Mouse (Mus musculus): ENCODE results near the gene Pim3.

Gene Pim3

DNA sequence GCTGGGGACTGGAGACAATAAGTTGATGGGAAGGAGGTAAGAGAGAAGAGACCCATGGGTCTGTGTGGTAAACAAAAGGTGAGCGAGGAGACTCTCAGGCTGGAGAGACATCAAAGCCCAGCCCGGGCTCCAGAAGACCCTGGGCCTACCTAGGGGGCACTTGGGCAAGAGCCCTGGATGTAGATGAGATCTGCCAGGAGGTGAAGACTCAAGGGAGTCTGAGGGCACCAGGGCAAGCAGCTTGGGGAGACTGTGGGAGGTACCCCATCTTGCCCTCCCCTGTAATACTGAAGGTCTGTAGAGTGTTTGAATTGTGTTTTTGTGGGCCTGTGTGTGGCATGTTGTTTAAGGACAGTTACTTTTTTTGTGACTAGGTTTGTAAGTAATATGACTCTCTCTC, 3.3 kb upstream of the Pim3 start:
- DNase-seq, result no peak

DNA sequence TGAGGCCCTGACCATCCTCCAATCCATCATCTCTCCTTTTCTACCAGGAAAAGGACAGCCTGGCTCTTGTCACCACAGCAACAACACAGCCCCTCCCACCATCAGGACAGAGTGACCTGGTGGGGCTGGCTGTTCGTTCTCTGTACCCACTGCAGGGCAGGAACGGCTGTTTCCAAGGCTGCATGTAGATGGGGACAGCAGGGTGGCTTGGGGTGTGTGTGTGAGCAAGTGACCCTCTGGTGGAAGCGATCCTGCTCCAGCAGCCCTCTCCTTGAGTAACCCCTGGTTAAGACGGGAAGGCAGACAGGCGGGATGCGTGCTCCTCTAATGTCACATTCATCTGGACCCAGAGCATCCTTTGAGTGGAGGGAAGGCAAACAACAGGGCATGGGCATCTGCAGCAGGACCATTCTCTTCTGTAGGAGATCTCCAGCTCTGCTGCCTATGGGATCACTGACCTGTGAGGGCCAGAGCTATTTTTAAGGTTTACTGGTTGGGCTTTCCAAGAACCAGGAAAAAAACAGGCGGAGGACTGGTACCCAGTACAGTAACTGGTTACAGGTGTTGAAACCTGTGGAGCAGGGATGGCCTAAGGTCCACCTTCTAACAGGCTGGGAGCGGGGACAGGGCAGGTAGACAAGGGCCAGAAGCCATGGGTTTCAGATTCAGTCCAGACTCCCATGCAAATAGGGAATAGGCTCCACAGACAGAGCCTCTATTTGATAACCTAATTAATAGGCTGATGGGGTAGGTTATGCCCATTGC, 2.6 kb upstream of the Pim3 start:
- no peak for DNase-seq

DNA sequence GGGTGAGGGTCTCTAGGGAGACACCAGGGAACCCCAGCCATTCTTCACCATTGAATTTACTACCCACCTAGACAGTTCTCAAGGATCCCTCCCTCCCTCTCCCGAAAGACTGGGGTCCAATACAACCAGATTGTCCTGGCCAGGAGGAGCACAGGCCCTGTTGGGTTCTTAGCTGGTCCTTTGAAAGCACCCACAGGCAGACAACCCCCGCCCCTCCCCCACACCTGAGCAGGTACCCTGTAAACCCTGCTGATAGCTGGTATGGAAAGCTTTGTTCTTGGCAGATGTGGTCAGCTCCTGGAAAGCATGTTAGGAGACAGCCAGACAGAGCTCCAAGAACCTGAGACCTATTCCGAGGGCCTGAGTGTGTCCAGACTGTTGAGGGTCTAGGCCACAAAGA, 1.2 kb upstream of the Pim3 start:
- DNase-seq, result no peak

DNA sequence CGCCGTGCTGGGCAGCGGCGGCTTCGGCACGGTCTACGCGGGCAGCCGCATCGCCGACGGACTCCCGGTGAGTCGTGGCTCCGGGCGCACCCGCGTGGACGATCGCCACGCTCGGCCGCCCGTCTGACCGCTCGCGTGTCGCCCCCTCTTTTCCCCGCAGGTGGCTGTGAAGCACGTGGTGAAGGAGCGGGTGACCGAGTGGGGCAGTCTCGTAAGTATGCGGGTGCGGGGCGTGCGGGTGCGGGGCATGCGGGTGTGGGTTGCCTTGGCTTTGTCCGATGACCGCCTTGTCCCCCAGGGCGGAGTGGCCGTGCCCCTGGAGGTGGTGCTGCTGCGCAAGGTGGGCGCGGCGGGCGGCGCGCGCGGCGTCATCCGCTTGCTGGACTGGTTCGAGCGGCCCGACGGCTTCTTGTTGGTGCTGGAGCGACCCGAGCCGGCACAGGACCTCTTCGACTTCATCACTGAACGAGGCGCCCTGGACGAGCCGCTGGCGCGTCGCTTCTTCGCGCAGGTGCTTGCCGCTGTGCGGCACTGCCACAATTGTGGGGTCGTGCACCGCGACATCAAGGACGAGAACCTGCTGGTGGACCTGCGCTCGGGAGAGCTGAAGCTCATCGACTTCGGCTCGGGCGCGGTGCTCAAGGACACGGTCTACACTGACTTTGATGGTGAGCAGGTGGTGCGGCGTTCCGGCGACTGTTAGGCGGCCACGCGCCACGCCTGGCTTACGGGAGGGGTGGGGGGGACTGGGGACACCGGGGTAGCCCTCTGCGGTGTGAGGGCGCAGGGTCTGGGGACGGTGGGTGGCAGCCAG, 1.1 kb downstream of the Pim3 start:
- DNase-seq, result peak; percentile 73 to 81

DNA sequence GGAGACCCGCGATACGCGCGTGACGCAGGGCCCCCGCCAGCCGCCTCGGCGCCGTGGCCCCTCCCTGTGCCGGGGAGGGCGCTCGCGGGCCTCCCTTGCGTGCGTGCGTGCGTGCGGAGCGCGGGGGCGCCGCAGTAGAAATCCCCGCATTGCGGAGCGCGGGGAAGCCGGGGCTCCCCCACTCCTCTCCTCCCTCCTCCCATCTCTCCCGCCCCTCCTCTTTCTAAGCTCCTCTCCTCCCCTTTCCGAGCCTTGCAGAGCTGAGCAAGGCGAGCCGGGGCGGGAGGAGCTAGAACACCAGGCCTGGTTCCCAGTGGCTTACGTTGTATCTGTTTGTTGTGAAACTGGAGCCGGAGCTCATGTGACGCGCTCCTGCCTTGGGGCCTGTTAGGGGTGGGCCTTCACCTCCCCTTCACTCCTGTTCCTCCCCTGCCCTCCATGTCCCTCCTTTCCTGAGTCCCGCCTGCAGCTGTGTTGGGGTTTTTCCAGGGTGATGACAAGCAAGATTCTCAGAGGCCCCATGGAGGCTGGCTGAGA, 1.8 kb downstream of the Pim3 start:
- DNase-seq, result peak; percentile 90 to 95

DNA sequence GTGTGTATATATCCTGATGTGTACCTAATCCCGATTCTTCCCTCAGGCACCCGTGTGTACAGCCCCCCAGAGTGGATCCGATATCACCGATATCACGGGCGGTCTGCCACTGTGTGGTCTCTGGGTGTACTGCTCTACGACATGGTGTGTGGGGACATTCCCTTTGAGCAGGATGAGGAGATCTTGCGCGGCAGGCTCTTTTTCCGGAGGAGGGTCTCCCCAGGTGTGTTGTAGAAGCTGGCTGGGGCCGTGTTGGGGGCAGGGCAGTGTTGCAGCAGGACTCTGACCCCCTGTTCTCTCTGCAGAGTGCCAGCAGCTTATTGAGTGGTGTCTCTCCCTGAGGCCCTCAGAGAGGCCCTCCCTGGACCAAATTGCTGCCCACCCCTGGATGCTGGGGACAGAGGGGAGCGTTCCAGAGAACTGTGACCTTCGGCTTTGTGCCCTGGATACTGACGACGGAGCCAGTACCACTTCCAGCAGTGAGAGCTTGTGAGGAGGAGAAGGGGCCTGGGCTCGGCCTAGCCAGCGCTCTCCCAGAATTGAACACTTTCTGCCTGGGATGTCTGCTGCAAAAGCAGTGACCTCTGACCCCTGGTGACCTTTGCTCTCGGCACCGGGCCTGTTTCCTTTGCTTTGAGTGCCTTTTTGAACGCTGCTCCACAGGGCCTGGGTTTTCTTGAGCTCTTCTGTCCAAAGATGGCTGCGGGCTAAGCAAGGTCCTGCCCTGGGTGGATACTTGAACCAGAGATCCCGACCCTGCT, 2.5 kb downstream of the Pim3 start:
- DNase-seq, result peak; percentile 57 to 67

DNA sequence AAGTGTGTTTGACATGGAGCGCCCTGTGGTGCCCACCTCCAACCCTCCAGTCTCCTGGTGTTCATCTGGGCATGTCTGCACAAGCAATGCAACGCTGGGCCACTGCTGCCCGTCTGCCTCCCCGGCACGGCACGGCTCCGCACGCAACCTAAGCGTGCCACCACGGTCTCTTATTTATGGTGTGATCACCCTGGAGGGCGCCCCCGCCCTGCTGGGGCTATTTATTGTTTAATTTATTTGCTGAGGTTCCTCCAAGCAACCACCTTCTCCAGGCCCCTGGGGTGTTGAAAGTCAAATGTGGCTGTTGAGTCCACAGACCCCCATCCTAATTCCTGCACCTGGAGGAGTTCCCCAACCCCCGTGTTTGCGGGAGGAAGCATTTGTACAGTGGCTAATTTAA, 3.1 kb downstream of the Pim3 start:
- DNase-seq, result peak in 1 of 2 experiments; percentile 25

DNA sequence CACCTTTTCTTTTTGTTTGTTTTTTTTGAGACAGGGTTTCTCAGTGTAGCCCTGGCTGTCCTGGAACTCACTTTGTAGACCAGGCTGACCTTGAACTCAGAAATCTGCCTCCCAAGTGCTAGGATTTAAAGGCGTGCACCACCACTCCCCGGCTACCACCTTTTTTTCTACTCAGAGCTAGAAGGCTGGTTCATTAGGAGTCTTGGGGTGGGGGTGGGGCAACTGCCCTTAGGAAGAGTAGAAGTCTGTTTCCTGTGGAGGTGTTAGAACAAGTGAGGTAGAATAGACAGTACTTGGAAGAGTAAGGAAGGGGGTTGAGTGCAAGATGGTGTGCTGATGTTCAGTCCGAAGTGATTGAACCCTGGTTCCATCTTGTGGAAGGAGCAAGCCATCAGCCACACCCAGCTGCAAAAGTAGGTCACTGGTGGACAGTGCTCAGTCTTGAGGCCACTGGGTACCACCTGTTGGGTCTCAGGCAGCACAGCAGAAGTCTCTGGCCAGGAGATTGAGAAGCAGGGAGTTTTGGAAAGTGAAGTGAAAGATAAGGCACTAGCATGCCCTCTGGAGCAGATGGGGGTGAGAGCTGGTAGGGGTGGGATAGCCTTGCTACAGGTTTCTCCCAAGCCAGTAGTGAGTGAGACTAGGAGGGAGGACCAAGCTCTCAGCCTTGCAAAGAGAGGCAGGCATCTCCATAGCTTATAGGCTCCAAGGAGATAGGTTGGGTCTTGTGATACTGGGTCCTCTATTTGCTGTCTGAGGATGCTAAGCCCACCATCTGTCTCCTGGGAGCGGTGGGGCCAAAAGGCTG, 4.1 kb downstream of the Pim3 start:
- no peak for DNase-seq

DNA sequence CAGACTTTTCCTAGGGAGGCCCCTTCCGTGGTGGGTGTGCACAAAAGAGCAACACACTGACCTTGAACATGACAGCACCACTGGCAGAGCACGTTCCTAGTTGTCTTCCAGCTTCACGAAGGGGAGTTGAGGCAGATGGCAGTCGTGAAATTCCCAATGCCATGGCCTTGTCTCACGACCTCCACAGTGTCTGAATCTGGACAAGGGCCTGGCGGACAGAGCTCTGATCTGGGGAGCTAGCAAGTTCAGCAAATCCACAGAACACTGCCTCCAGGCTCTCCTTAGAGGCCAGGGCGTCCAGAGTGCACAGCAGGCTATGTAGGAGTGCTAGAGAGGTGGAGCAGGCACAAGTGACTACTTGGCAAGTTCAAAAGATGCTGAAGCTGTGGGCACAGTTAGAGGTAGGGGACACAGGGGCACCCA, 5.0 kb downstream of the Pim3 start:
- peak in 1 of 2 experiments; percentile 51 for DNase-seq

DNA sequence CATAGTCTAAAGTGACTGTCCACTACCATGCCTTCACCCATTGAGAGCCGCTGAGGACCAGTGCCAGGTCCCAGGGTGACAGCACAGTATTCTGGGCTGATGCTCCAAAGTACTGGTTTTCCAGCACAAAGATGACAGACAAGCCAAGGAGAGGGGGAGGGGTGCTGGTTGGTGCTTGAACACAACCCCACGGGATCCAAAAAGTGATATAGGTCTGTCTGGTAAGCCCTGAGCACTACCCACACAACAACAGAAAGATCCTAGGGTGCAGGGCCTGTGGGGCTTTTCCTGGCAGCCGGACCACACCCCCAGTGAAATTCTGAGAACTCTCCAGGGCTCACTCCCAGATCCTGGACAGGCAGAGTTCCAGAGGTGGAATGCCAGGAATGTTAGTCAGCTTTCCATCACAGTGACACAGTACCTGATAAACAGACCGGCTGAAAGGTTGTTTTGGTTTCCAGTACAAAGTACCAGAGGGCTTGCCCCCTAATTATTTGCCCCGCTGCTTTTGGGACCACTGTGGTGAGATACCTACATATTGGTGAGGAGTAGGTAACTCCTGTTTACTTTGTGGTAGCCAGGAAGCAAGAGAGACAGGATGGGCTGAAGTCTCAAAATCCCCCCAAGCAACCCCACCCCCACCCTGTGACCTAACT, 5.5 kb downstream of the Pim3 start:
- peak; percentile 53 to 71 for DNase-seq

DNA sequence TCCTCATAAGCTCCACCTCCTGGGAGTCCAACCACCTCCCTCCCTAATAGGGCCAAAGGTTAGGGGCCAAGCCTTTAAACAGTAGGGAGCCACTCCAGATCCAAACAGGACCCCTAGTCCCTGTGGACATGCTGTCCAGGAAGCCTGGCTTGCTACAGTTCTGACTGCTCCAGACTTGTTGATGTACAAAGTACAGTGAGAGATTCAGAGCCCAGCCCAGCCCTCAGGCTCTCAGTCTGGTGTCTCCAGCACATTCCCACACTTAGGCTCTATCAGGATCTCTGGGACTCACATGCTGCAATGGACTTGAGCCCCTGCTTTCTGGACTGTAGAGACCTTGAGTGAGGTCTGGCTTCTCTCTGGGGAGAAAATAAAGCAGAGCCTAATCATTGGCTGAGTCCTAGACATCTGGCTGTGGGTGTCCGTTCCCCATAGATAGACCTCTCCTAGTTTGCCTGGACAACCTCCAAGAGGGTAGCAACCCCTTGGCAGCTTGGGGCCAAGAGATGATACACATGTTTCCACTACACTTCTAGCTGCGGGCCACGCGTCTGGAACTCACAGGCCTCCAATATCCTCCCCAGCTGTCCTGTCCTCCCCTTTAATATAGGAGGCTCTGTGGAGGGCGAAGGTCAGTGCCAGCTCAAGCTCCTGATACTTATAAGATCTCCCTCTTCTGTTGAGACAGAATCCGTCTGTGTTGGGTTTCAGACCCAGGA, 6.2 kb downstream of the Pim3 start:
- DNase-seq, result peak; percentile 34 to 58

DNA sequence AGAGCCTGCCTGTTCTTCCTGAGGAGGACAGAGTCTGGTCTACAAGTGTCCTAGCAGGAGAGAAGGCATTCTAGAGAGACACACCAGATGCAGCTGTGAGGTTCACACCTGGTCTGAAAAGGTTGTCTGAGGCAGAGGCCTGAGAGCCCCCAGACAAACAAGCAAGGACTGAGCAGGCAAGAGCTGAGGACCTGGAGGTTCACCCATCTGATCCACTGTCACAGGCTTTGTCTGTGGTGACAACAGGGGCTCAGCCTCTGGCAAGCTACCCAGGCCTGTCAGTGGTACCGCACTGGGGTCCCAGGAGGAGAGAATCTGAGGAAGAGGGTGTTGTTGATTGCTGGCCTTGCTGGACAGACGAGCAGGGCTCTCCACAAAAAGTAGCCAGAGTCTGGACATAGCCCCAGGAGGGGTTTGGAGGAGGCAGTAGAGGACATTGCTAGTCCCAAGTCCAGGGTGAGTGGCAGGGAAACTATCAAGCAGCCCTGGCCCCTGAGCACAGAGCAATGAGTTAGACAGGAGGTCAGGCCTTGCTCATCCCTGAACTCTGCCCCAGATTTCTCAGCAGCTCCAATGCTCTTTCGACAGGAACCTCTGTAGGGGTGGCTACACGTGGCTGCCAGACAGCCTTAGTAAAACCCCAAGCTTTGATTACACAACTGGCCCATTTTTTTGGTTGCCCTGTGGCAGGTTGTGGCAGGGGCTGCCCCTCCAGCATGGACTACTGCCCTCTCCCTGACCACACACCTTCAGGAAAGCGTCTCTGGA, 8.6 kb downstream of the Pim3 start:
- DNase-seq, result peak in 1 of 2 experiments; percentile 41

DNA sequence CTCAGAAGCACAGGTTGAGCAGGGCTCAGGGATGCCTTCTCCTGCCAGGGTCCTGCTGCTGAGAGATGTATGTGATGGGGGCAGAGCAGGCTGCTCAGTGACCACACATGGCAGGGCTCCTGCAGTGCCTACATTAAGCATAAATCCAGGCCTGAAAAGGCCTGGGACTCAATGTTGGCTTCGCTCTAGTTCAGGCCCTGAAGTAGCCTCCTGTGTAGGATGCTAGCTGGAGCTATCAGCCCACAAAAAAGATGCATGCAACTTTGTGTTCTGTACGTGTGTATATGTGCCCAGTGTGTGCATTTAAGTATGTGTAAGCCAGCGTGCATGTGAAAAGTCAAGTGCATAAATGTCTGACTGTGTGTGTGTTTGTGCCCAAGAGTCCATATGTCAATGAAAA, 12.1 kb downstream of the Pim3 start:
- DNase-seq, result no peak

DNA sequence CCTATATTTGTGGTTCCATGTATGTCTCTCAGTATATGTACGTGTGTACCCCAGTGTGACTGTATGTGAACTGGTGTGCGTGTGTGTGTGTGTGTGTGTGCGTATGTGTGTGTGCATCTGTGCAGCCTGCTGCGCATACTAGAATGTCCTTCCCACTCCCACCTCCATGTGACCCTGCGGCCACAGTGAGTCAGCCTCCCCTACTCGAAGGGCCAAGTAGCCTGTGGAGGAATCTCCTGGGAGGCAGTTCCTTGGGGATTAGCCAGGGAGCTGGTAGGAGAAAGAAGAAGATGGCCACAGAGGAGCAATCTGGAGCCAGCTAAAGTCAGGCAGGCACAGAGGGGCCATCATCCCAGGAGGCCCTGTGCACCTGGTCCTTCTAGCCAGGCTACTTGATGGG, 12.5 kb downstream of the Pim3 start:
- DNase-seq, result no peak

DNA sequence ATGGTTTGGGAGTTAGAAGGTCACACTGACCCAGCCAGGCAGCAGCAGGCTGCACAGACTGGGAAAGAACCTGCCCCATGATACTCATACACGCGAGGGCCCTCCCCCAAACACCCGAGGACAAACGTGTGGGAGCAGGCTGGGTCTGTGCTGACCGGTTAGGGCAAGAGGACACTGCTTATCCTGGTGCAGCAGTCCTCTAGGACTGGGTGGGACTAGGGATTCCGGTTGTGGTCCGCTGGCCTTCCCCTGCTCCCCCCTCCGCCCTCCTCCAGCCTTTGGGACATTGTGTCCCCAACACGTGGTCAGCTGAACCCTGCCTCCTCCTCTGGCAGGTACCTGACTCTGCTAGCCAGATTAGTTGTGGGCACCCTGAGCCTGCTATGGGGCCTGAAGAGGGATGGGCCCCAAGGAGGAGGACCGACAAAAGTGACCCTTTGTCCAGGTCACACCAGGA, 13.7 kb downstream of the Pim3 start:
- DNase-seq, result peak; percentile 55 to 75

DNA sequence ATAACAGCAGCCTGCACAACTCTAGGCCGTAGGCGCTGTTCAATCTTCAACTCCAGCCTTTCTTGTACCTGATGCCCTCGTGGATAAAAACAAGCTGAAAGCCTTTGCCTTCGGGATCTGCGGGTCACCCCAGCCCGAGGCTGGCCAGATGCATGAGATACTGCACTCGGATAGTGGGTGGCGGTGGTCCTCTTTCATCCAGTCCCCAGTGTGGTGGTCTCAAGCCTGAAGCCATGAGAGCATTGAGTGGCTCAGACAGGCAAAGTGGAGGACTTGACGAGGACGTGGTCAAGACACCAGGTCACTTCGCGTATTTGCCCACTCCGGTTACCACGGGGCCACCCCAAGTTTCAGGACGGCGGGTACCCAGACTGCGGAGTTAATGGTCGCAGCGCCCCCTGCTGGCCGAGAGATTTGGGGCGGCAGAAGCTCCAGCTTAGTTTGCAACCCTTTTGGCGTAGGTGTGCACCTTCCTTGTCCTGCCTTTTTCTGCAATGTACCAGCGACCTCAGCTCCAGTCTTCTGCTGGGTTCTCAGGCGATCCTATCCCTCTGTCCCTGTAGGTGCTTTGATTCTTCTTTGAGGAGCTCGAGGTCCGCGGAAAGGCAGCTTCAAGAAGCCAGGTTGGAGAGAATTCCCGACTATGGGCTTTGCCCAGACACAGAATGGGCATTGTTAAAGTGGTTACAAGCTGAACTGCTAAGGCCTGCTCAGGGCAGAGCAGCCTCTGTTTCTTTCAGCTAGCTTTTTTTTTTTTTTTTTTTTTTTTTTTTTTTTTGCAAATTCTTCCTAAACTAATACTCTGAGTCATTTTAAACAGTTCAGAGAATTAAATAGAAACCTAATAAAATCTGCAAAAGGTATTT, 14.4 kb downstream of the Pim3 start:
- peak; percentile 91 for DNase-seq

DNA sequence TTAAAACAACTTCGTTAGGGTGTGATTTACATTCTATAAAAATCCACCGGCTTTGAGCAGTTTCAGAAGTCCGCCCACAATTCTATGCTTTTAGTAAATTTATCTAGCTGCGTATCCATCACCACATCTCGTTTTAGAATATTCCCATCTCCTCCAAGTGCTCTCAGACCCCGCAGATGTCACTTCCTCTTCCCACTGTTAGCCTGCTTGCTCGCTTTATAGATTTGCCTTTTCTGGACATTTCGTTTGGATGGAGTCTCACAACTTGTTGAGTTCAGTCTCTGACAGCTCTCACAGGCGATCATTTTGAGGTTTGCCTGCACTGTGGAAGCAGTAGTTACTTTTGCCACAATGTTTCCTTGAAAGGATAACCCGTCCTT, 15.0 kb downstream of the Pim3 start:
- no peak for DNase-seq

DNA sequence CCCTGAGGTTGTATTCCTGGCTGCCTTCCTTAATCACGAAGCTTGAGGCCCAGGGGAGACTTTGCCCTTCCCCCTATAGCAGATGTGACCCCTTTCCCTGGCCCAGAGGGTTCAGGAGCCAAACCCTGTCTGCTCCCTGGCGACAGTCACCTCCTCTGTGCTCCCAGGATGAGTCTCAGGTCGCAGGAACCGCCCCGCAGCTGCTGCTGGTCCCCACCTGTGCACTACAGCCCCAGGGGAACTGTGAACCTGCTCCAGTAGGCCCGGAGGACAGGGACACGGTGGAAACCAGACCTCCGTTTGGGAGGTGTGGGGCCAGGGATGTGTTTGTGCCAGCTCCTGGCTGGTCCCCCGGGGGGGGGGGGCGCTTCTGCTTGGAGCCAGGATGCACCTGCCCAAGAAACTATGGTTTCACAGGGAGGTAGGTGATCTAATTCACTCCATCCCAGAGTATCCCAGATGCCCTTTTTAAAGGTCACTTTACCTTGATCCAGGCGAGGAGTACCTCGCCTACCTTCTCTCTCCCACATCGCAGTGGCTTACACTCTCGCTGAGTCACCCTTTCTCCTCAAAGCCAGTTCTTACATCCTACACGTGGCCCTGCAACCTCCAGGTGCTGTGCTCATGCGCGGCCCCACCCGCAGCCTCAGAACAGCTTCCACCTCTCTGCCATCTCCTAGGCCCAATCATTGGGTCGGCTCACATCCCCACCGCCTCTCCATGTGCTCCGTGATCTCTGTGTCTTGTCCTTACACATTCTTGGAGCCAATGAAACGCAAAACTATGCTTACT, 19.5 kb downstream of the Pim3 start:
- DNase-seq, result no peak
